Mouse (Mus musculus) CH12.LX (cell line): ENCODE measurements around the gene AC124502.3. TPM values are rescaled to one million over a fixed set of nuclear protein-coding genes. Genes with fewer than 3 reads are reported as not detected.

Experiments
- DNase-seq: peaks from one replicate; pipeline ENCODE4 v3.0.0-alpha.2; 2013; ENCODE audit errors: extremely low read depth
- H3K27ac ChIP-seq: 2 replicates; pipeline ENCODE4 v1.5.1; 2012; ENCODE audit warnings: low read depth, mild to moderate bottlenecking, control low read depth, moderate library complexity; ENCODE audit not compliant: insufficient read depth
- H3K27me3 ChIP-seq: replicated peaks from 2 replicates; pipeline ENCODE3; 2012; ENCODE audit warnings: inconsistent platforms
- H3K36me3 ChIP-seq, 2 experiments: replicated peaks in 1 of 2; 2 replicates each; pipeline versions ENCODE3 to v1.6.1; 2012; ENCODE audit warnings: inconsistent platforms in 1 of 2, low read length in 1 of 2, mild to moderate bottlenecking in 1 of 2, mixed read lengths in 1 of 2, moderate library complexity in 1 of 2; ENCODE audit not compliant: control insufficient read depth in 1 of 2, insufficient read depth in 1 of 2
- H3K4me1 ChIP-seq, 2 experiments: 2 replicates each; pipeline ENCODE4 v1.6.1; 2012; ENCODE audit warnings: inconsistent platforms in 1 of 2, moderate library complexity in 1 of 2; ENCODE audit not compliant: insufficient read depth in 2 of 2, control insufficient read depth in 1 of 2
- H3K4me2 ChIP-seq: 2 replicates; pipeline ENCODE4 v1.6.1; 2012; ENCODE audit warnings: low read depth, mild to moderate bottlenecking, control low read depth; ENCODE audit not compliant: poor library complexity, insufficient read depth, severe bottlenecking
- H3K4me3 ChIP-seq, 3 experiments: fragments of 150-350 bp in 1 of 3; sonication (generic) in 1 of 3; replicated peaks in 1 of 3; 2 replicates each; pipeline versions ENCODE3 to v1.5.1; 2011 to 2012; ENCODE audit warnings: low read depth in 2 of 3, low read length in 2 of 3, mild to moderate bottlenecking in 2 of 3, moderate library complexity in 2 of 3, control low read depth in 1 of 3, improper control_type of control experiment in 1 of 3, inconsistent platforms in 1 of 3, mixed read lengths in 1 of 3; ENCODE audit not compliant: poor library complexity in 1 of 3
- H3K79me2 ChIP-seq: replicated peaks from 2 replicates; pipeline ENCODE4 v1.6.1; 2012; ENCODE audit warnings: mild to moderate bottlenecking, moderate library complexity; ENCODE audit not compliant: control insufficient read depth, poor library complexity, insufficient read depth, severe bottlenecking; ENCODE audit errors: extremely low read depth
- H3K9ac ChIP-seq: 2 replicates; pipeline ENCODE4 v1.6.1; 2012; ENCODE audit warnings: low read depth, mild to moderate bottlenecking, control low read depth, moderate library complexity; ENCODE audit not compliant: insufficient read depth
- H3K9me3 ChIP-seq: replicated peaks from 2 replicates; pipeline ENCODE3; 2012; ENCODE audit warnings: low read length, inconsistent platforms, mixed read lengths
- BHLHE40 ChIP-seq: IDR thresholded peaks from 2 replicates; pipeline ENCODE4 v1.6.1; 2011; ENCODE audit warnings: mild to moderate bottlenecking, low read depth, low read length, improper control_type of control experiment
- CHD2 ChIP-seq: IDR thresholded peaks from 2 replicates; pipeline ENCODE4 v1.6.1; 2011; ENCODE audit warnings: low read length, improper control_type of control experiment
- CTCF ChIP-seq, 2 experiments: IDR thresholded peaks in 1 of 2; conservative IDR thresholded peaks in 1 of 2; 2 replicates each; pipeline ENCODE4 v1.5.1; 2011 to 2012; ENCODE audit warnings: low read depth in 2 of 2, low read length in 2 of 2, improper control_type of control experiment in 1 of 2, inconsistent platforms in 1 of 2, mild to moderate bottlenecking in 1 of 2, moderate library complexity in 1 of 2
- ELF1 ChIP-seq: IDR thresholded peaks from 2 replicates; pipeline ENCODE4 v1.6.1; 2014; ENCODE audit warnings: low read depth, mild to moderate bottlenecking, inconsistent platforms, low read length, improper control_type of control experiment
- ETS1 ChIP-seq: conservative IDR thresholded peaks from 2 replicates; pipeline ENCODE4 v1.6.1; 2012; ENCODE audit warnings: low read depth, mild to moderate bottlenecking, inconsistent platforms, low read length, improper control_type of control experiment, moderate library complexity
- HCFC1 ChIP-seq: IDR thresholded peaks from 2 replicates; pipeline ENCODE4 v1.6.1; 2012; ENCODE audit warnings: low read depth, mild to moderate bottlenecking, inconsistent platforms, low read length, improper control_type of control experiment
- IRF4 ChIP-seq: IDR thresholded peaks from 2 replicates; pipeline ENCODE4 v1.6.1; 2014; ENCODE audit warnings: low read depth, mild to moderate bottlenecking, inconsistent platforms, low read length, improper control_type of control experiment
- JUN ChIP-seq: IDR thresholded peaks from 2 replicates; pipeline ENCODE4 v1.6.1; 2011; ENCODE audit warnings: low read depth, mild to moderate bottlenecking, low read length, improper control_type of control experiment, moderate library complexity; ENCODE audit not compliant: insufficient read depth
- JUND ChIP-seq: conservative IDR thresholded peaks from 2 replicates; pipeline ENCODE4 v1.6.1; 2011; ENCODE audit warnings: low read depth, low read length, improper control_type of control experiment
- KAT2A ChIP-seq: IDR thresholded peaks from 2 replicates; pipeline ENCODE4 v1.6.1; 2012; ENCODE audit warnings: low read length, improper control_type of control experiment, inconsistent platforms; ENCODE audit not compliant: insufficient replicate concordance
- MAZ ChIP-seq: IDR thresholded peaks from 2 replicates; pipeline ENCODE4 v1.6.1; 2012; ENCODE audit warnings: low read depth, mild to moderate bottlenecking, inconsistent platforms, low read length, improper control_type of control experiment, moderate library complexity
- MXI1 ChIP-seq: IDR thresholded peaks from 2 replicates; pipeline ENCODE4 v1.6.1; 2011; ENCODE audit warnings: mild to moderate bottlenecking, low read depth, low read length, improper control_type of control experiment
- MYC ChIP-seq: IDR thresholded peaks from 2 replicates; pipeline ENCODE4 v1.6.1; 2011; ENCODE audit warnings: low read depth, mild to moderate bottlenecking, improper control_type of control experiment, low read length
- NELFE ChIP-seq: IDR thresholded peaks from 2 replicates; pipeline ENCODE4 v1.6.1; 2011; ENCODE audit warnings: low read depth, low read length, improper control_type of control experiment
- NRF1 ChIP-seq: IDR thresholded peaks from 2 replicates; pipeline ENCODE4 v1.6.1; 2014; ENCODE audit warnings: low read depth, mild to moderate bottlenecking, inconsistent platforms, low read length, improper control_type of control experiment, moderate library complexity
- POLR2A ChIP-seq: IDR thresholded peaks from 2 replicates; pipeline ENCODE4 v1.6.1; 2011; ENCODE audit warnings: low read depth, mild to moderate bottlenecking, improper control_type of control experiment, low read length
- POLR2AphosphoS2 ChIP-seq: IDR thresholded peaks from 2 replicates; pipeline ENCODE4 v1.6.1; 2011; ENCODE audit warnings: low read depth, low read length, improper control_type of control experiment
- SIN3A ChIP-seq: IDR thresholded peaks from 2 replicates; pipeline ENCODE4 v1.6.1; 2012; ENCODE audit warnings: low read length, improper control_type of control experiment, inconsistent platforms
- TBP ChIP-seq: conservative IDR thresholded peaks from 2 replicates; pipeline ENCODE4 v1.6.1; 2011; ENCODE audit warnings: low read depth, low read length, improper control_type of control experiment
- TCF12 ChIP-seq: IDR thresholded peaks from 2 replicates; pipeline ENCODE4 v1.6.1; 2014; ENCODE audit warnings: low read depth, mild to moderate bottlenecking, inconsistent platforms, low read length, improper control_type of control experiment
- UBTF ChIP-seq: IDR thresholded peaks from 2 replicates; pipeline ENCODE4 v1.6.1; 2012; ENCODE audit warnings: low read depth, mild to moderate bottlenecking, inconsistent platforms, low read length, improper control_type of control experiment, moderate library complexity
- ZC3H11A ChIP-seq: IDR thresholded peaks from 2 replicates; pipeline ENCODE4 v1.6.1; 2012; ENCODE audit warnings: low read depth, mild to moderate bottlenecking, inconsistent platforms, low read length, improper control_type of control experiment
- ZMIZ1 ChIP-seq: IDR thresholded peaks from 2 replicates; pipeline ENCODE4 v1.6.1; 2012; ENCODE audit warnings: low read depth, mild to moderate bottlenecking, inconsistent platforms, low read length, improper control_type of control experiment
- ZNF384 ChIP-seq: IDR thresholded peaks from 2 replicates; pipeline ENCODE4 v1.6.1; 2012; ENCODE audit warnings: low read depth, low read length, improper control_type of control experiment, inconsistent platforms
- dilution Hi-C: fragments of 300-500 bp; cut with MboI; formaldehyde crosslinking; loops from 2 replicates; pipeline ENCODE4 v1.14.3; 2020; ENCODE audit warnings: low sequenced_read_pairs; ENCODE audit not compliant: extremely low pct_unique_long_range_greater_than_20kb, extremely low pct_ligation_motif_present
- in situ Hi-C: fragments of 300-500 bp; cut with MboI; formaldehyde crosslinking; loops from 3 replicates; pipeline ENCODE4 v1.14.3; 2019; ENCODE audit warnings: low sequenced_read_pairs, low pct_ligation_motif_present, low pct_unique_long_range_greater_than_20kb, mixed read lengths
- polyA plus RNA-seq: library from polyadenylated mRNA; unstranded; fragments of >175 nt; gene quantifications from 2 replicates; pipeline ENCODE4 v1.2.1, GENCODE M21; 2012; ENCODE audit warnings: low read depth; ENCODE audit not compliant: insufficient read length
- total RNA-seq, 2 experiments: library from RNA; depleted of rRNA; stranded (reverse); fragments of 300-350 nt in 1 of 2; fragments of >200 nt in 1 of 2; gene quantifications; 2 replicates each; pipeline ENCODE4 v1.2.3; 2012 to 2014

Gene AC124502.3
- total and polyA plus RNA-seq, 3 experiments, result 0.15 to 2.1 (median 0.29) TPM

GRCm38 (mm10) chr19:5039301-5040114 lies 817 bp downstream of the AC124502.3 start:
- dilution Hi-C loops, result no loop called here

GRCm38 (mm10) chr19:5040862-5041523 lies 2.3 kb downstream of the AC124502.3 start, which contains the start of gene Brms1:
Gene Brms1 (plus strand): TSS chr19:5041354.
- peak; percentile 94 for DNase-seq
- Histone ChIP-seq H3K9me3 (no peaks in the 10 kb centered on the region), H3K4me3 (peak within 1 kb of the TSS; percentile 72 to 95 (median 93)), H3K79me2 (peaks cover 11% of the 10 kb centered on the region), H3K27ac (peak within 1 kb of the TSS; percentile 18), H3K27me3 (peaks cover 3% of the 10 kb centered on the region), H3K4me2 (peak within 1 kb of the TSS; percentile 89), H3K9ac (peak within 1 kb of the TSS; percentile 73), H3K36me3 (peaks cover 9 to 30% of the 10 kb centered on the region in 2 experiments), H3K4me1 (peaks cover 12 to 40% of the 10 kb centered on the region in 2 experiments)
- dilution Hi-C loops, result no loop called here
- TF ChIP-seq CTCF (conservative IDR thresholded peaks at IDR 0.05 in 1 of 2, IDR thresholded peaks at IDR 0.05 in 1 of 2; ENCODE audit: low read depth in 2 of 2, low read length in 2 of 2) (no peak), TCF12 (peak; percentile 47), SIN3A (peak; percentile 98), JUND (no peak), ZNF384 (no peak), ELF1 (peak; percentile 99), ETS1 (no peak), IRF4 (0 out of 2 replicates have a peak, but pooled peaks have one; percentile 22), NRF1 (peak; percentile 75), TBP (0 out of 2 replicates have a peak, but pooled peaks have one; percentile 36), NELFE (peak; percentile 49; the same call in 1 of the 2 replicates), POLR2AphosphoS2 (no peak), UBTF (no peak), POLR2A (peak; percentile 69), BHLHE40 (no peak), ZMIZ1 (no peak), KAT2A (peak; percentile 79; the same call in 1 of the 2 replicates), HCFC1 (peak; percentile 94), JUN (no peak), MXI1 (peak; percentile 96), MYC (no peak), MAZ (peak; percentile 67; the same call in 1 of the 2 replicates)
- in situ Hi-C loops, result loop anchor here (5.0 kb wide), 1 partner anchor 46 kb away; the partner anchor contains the start of genes Tmem151a and Yif1a

More at GRCm38 (mm10) chr19:5039301-5040114, 817 bp downstream of the AC124502.3 start:
- no peak overlapping the region for H3K27ac ChIP-seq
- H3K4me3 ChIP-seq, result peak overlapping the region; percentile 69 to 86 (median 79)
- peaks cover 3 to 18% of the 10 kb centered on the region in 2 experiments for H3K36me3 ChIP-seq
- H3K9me3 ChIP-seq, result no peaks in the 10 kb centered on the region
- H3K9ac ChIP-seq, result peak overlapping the region; percentile 41
- peaks cover 11% of the 10 kb centered on the region for H3K79me2 ChIP-seq
- TF ChIP-seq ZC3H11A, result no peak
- TF ChIP-seq ELF1, result no peak
- TF ChIP-seq CHD2, result no peak
- no peak for TF ChIP-seq HCFC1
- TF ChIP-seq NELFE, result no peak
- TF ChIP-seq, all 38 proteins: peak for 0
- no peak for DNase-seq
- Histone ChIP-seq H3K4me2 (peak overlapping the region; percentile 75), H3K4me1 (peaks cover 12 to 40% of the 10 kb centered on the region in 2 experiments), H3K27me3 (peaks cover 7% of the 10 kb centered on the region)
- in situ Hi-C loops, result loop anchor here (5.0 kb wide), 1 partner anchor 48 kb away; the partner anchor contains the start of genes Tmem151a and Yif1a
